Mouse (Mus musculus) embryonic facial prominence, embryonic 14.5 days (tissue): ENCODE results near the gene Sowaha. TPM values are rescaled to one million over a fixed set of nuclear protein-coding genes. Genes with fewer than 3 reads are reported as not detected.
"Not testable (repeated sequence)": the region's sequence is repeated elsewhere in the genome, so short reads cannot be mapped to it uniquely, and the experiment has no call there.

ENCODE experiments used
- ATAC-seq: fragments of 200-750 bp; cut with Nextera tagmentation; 2 replicates; pipeline ENCODE4 v1.8.0; 2017; ENCODE audit warnings: low read depth, moderate number of reproducible peaks, moderate TSS enrichment
- DNase-seq: peaks from one replicate; pipeline ENCODE4 v3.0.0-alpha.2; 2015; ENCODE audit warnings: low spot score
- H3K27ac ChIP-seq: fragments of 300-500 bp; sonication (generic); replicated peaks from 2 replicates; pipeline ENCODE4 v1.5.1; 2014; ENCODE audit warnings: low read depth, mild to moderate bottlenecking, low read length, moderate library complexity
- H3K27me3 ChIP-seq: fragments of 300-500 bp; sonication (generic); replicated peaks from 2 replicates; pipeline ENCODE4 v1.6.1; 2014; ENCODE audit warnings: low read length; ENCODE audit not compliant: control insufficient read depth, insufficient read depth
- H3K36me3 ChIP-seq: fragments of 300-500 bp; sonication (generic); 2 replicates; pipeline ENCODE4 v1.6.1; 2014; ENCODE audit warnings: low read length, mixed read lengths; ENCODE audit not compliant: control insufficient read depth, insufficient read depth
- H3K4me1 ChIP-seq: fragments of 300-500 bp; sonication (generic); 2 replicates; pipeline ENCODE4 v1.6.1; 2014; ENCODE audit warnings: antibody characterized with exemption, low read length; ENCODE audit not compliant: control insufficient read depth, insufficient read depth
- H3K4me2 ChIP-seq: fragments of 300-500 bp; sonication (generic); 2 replicates; pipeline ENCODE4 v1.6.1; 2014; ENCODE audit warnings: low read depth, mild to moderate bottlenecking, low read length, moderate library complexity, mixed read lengths
- H3K4me3 ChIP-seq: fragments of 300-500 bp; sonication (generic); 2 replicates; pipeline ENCODE4 v1.5.1; 2014; ENCODE audit warnings: low read depth, mild to moderate bottlenecking, low read length
- H3K9ac ChIP-seq: fragments of 300-500 bp; sonication (generic); 2 replicates; pipeline ENCODE4 v1.6.1; 2014; ENCODE audit warnings: low read depth, mild to moderate bottlenecking, low read length, moderate library complexity, mixed read lengths
- H3K9me3 ChIP-seq: fragments of 300-500 bp; sonication (generic); 2 replicates; pipeline ENCODE4 v1.6.1; 2016; ENCODE audit warnings: low read length; ENCODE audit not compliant: control insufficient read depth
- WGBS: fragments of 180-500 bp; shearing (Covaris S2); extraction: QIAGEN DNeasy Blood & Tissue Kit; methylation state at CpG from one replicate; pipeline ENCODE4 v1.1.7; 2014; 5-methylcytosine and 5-hydroxymethylcytosine counted together
- polyA plus RNA-seq: library from polyadenylated mRNA; unstranded; fragments of >200 nt; fragmentation: Nextera tagmentation; extraction: Ambion mirVana; gene quantifications from 2 replicates; pipeline ENCODE4 v1.2.1, GENCODE M21; 2014

Sowaha gene
- polyA plus RNA-seq, 1 experiment from 2014 or later: 1.0 TPM

DNA sequence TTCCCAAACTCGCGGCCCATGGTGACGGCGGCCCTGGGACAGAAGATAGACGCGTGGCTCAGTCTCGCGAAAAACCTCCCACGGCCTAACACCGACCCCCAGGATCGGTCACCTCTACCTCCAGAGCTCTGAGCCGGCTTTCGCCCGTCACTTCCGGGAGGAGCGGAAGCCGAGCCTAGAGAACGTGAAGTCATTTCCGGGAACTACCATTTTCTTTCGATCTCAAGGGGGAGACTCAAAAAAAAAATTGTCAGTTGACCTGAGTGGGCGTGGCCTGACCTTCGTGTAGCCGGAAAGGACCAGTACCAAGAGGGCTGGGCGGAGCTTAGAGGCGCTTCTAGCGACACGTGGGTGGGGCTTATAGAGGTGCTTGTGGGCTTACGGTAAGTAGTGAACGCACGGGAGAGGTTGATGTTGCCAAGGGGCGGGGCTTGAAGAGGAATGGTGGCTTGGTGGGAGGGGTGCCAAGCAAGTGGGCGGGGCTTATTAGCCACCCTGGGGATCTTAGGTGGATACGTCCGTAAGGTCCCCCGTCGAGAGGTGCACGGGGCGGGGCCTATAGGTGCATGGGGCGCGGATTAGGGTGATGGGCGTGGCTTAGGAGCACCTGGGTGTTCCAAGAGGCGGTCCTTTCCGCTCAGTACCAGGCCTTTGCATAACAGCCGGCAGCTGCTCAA lies 49.3 kb downstream of the Sowaha start, which contains the start of the genes Uqcrq and Gdf9:
Uqcrq (minus strand) TSS at position 162 of the 677 bp plus-strand sequence.
Gdf9 (plus strand) TSS at position 354 of the 677 bp plus-strand sequence.
- under 1% methylated on average over 44 of the region's 44 CpGs for WGBS
- Histone ChIP-seq H3K36me3 (peaks cover 16% of the 10 kb centered on the region; the same call in 1 of the 2 replicates), H3K4me3 (peak within 1 kb of the TSS; percentile 90), H3K4me2 (peak within 1 kb of the TSS; percentile 92), H3K27me3 (no peaks in the 10 kb centered on the region), H3K27ac (peak within 1 kb of the TSS; percentile 88), H3K9me3 (no peaks in the 10 kb centered on the region), H3K4me1 (peaks cover 7% of the 10 kb centered on the region), H3K9ac (peak within 1 kb of the TSS; percentile 94)
- peak; percentile 100 for DNase-seq
- peak; percentile 93 for ATAC-seq

GRCm38 (mm10) chr11:53430300-53430669 lies 49.8 kb downstream of the Sowaha start:
- Histone ChIP-seq H3K9ac (peak overlapping the region; percentile 94), H3K27ac (peak overlapping the region; percentile 88), H3K27me3 (no peaks in the 10 kb centered on the region), H3K9me3 (no peaks in the 10 kb centered on the region), H3K36me3 (peaks cover 16% of the 10 kb centered on the region; the same call in 1 of the 2 replicates), H3K4me2 (peak overlapping the region; percentile 92), H3K4me1 (peaks cover 7% of the 10 kb centered on the region), H3K4me3 (peak overlapping the region; percentile 90)
- DNase-seq: no peak
- WGBS: under 1% methylated on average over 30 of the region's 34 CpGs
- peak; percentile 45 for ATAC-seq

DNA sequence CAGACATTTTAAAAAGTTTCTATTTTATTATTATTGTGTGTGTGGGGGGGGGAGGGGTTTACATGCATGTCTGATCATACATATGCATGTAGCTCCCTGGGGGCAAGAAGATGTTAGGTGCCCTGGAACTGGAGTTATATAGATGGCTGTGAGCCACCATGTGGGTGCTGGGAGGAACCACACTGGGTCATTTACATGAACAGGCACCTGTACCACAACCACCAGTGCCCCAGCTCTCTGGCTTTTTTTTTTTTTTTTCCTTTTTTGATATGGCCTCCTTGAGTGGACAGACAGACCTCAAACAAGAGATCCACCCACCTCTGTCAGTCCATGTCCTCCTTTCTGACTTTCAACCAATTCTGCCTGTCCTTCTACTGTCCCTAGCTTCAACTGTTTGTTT lies 50.9 kb downstream of the Sowaha start:
- Histone ChIP-seq H3K4me3 (peak overlapping the region; percentile 90), H3K36me3 (peaks cover 16% of the 10 kb centered on the region; the same call in 1 of the 2 replicates), H3K27me3 (no peaks in the 10 kb centered on the region), H3K4me1 (peaks cover 7% of the 10 kb centered on the region), H3K9me3 (no peaks in the 10 kb centered on the region), H3K27ac (no peak overlapping the region), H3K9ac (no peak overlapping the region), H3K4me2 (peak overlapping the region; percentile 92)
- ATAC-seq (no peak), DNase-seq (no peak)

- Histone ChIP-seq H3K4me1 (peaks cover 7% of the 10 kb centered on the region), H3K27ac (no peak overlapping the region), H3K4me3 (no peak overlapping the region), H3K9ac (no peak overlapping the region), H3K27me3 (no peaks in the 10 kb centered on the region), H3K4me2 (no peak overlapping the region), H3K9me3 (no peaks in the 10 kb centered on the region), H3K36me3 (peaks cover 16% of the 10 kb centered on the region; the same call in 1 of the 2 replicates)
- ATAC-seq (no peak), DNase-seq (no peak)
- 96% methylated on average over 5 of the region's 5 CpGs for WGBS
These were observed 51.4 kb downstream of the Sowaha start for GRCm38 (mm10) chr11:53428716-53429057.

GRCm38 (mm10) chr11:53427993-53428715 lies 51.9 kb downstream of the Sowaha start:
- H3K27me3 ChIP-seq: no peaks in the 10 kb centered on the region
- no peak overlapping the region for H3K4me3 ChIP-seq
- no peaks in the 10 kb centered on the region for H3K9me3 ChIP-seq
- peaks cover 16% of the 10 kb centered on the region; the same call in 1 of the 2 replicates for H3K36me3 ChIP-seq
- WGBS: 94% methylated on average over 3 of the region's 3 CpGs
- peaks cover 7% of the 10 kb centered on the region for H3K4me1 ChIP-seq
- H3K9ac ChIP-seq: no peak overlapping the region
- ATAC-seq: no peak
- no peak overlapping the region for H3K27ac ChIP-seq
- DNase-seq: no peak
- no peak overlapping the region for H3K4me2 ChIP-seq

- H3K9ac ChIP-seq, H3K4me3 ChIP-seq, H3K4me1 ChIP-seq, H3K27me3 ChIP-seq, DNase-seq, H3K9me3 ChIP-seq, H3K4me2 ChIP-seq, ATAC-seq, H3K27ac ChIP-seq: not testable (repeated sequence)
- 80% methylated on average over 3 of the region's 3 CpGs for WGBS
- peaks cover 16% of the 10 kb centered on the region; the same call in 1 of the 2 replicates for H3K36me3 ChIP-seq
These were observed 53.2 kb downstream of the Sowaha start for GRCm38 (mm10) chr11:53426914-53427313.

Other genes starting within 250 kb of the Sowaha start
- 85.8 and 86.5 TPM in 2 replicates for gene Hspa4, start 179.8 kb downstream of the Sowaha start, polyA plus RNA-seq
- 18.6 and 18.7 TPM in 2 replicates for gene Zcchc10, start 155.6 kb downstream of the Sowaha start, polyA plus RNA-seq
- gene Aff4, start 129.4 kb downstream of the Sowaha start, polyA plus RNA-seq: 50.8 and 59.7 TPM in 2 replicates
- not detected in 2 replicates for gene Leap2, start 57.1 kb downstream of the Sowaha start, polyA plus RNA-seq
- 592 and 683 TPM in 2 replicates for gene Uqcrq, start 49.4 kb downstream of the Sowaha start, polyA plus RNA-seq
- 1.2 and 2.7 TPM in 2 replicates for gene Gdf9, start 49.3 kb downstream of the Sowaha start, polyA plus RNA-seq
- gene Gm10447, start 23.2 kb downstream of the Sowaha start, polyA plus RNA-seq: not detected in 2 replicates
- 2.9 and 4.0 TPM in 2 replicates for gene Shroom1, start 23.1 kb downstream of the Sowaha start, polyA plus RNA-seq
- not detected in 2 replicates for gene Gm9837, start 9.8 kb downstream of the Sowaha start, polyA plus RNA-seq
- not detected in 2 replicates for gene Gm9945, start 108 bp downstream of the Sowaha start, polyA plus RNA-seq
- 42.2 and 46.6 TPM in 2 replicates for gene Sept8, start 39.0 kb upstream of the Sowaha start, polyA plus RNA-seq
- 75.4 and 77.0 TPM in 2 replicates for gene Kif3a, start 87.1 kb upstream of the Sowaha start, polyA plus RNA-seq
- gene Il4, start 138.4 kb upstream of the Sowaha start, polyA plus RNA-seq: 1.1 and 4.3 TPM in 2 replicates
- gene Il13, start 154.4 kb upstream of the Sowaha start, polyA plus RNA-seq: not detected in 2 replicates
- 18.0 and 19.5 TPM in 2 replicates for gene Rad50, start 227.0 kb upstream of the Sowaha start, polyA plus RNA-seq
- gene Il5, start 240.5 kb upstream of the Sowaha start, polyA plus RNA-seq: not detected in 2 replicates